Mouse (Mus musculus) liver, postnatal 0 days (tissue): ENCODE measurements around the gene Cenpa. TPM values are rescaled to one million over a fixed set of nuclear protein-coding genes. Genes with fewer than 3 reads are reported as not detected.

Source experiments
- ATAC-seq: fragments of 200-750 bp; cut with Nextera tagmentation; 2 replicates; pipeline ENCODE4 v1.8.0; 2017; ENCODE audit warnings: mild to moderate bottlenecking, moderate library complexity
- DNase-seq: peaks from one replicate; pipeline ENCODE4 v3.0.0-alpha.2; 2016
- H3K27ac ChIP-seq: fragments of 300-500 bp; sonication (generic); 2 replicates; pipeline ENCODE4 v1.5.1; 2014; ENCODE audit warnings: antibody characterized with exemption, moderate library complexity, mild to moderate bottlenecking, low read depth
- H3K27me3 ChIP-seq: fragments of 300-500 bp; sonication (generic); 2 replicates; pipeline ENCODE4 v1.6.1; 2014; ENCODE audit warnings: low read length, control low read depth, mixed read lengths; ENCODE audit not compliant: insufficient read depth
- H3K36me3 ChIP-seq: fragments of 300-500 bp; sonication (generic); replicated peaks from 2 replicates; pipeline ENCODE4 v1.6.1; 2014; ENCODE audit warnings: mild to moderate bottlenecking, control low read depth, low read length, moderate library complexity, mixed read lengths; ENCODE audit not compliant: insufficient read depth
- H3K4me1 ChIP-seq: fragments of 300-500 bp; sonication (generic); 2 replicates; pipeline ENCODE4 v1.6.1; 2014; ENCODE audit warnings: antibody characterized with exemption, mild to moderate bottlenecking, control low read depth; ENCODE audit not compliant: insufficient read depth
- H3K4me2 ChIP-seq: fragments of 300-500 bp; sonication (generic); 2 replicates; pipeline ENCODE4 v1.6.1; 2014; ENCODE audit warnings: low read depth, mild to moderate bottlenecking, low read length, moderate library complexity, mixed read lengths
- H3K4me3 ChIP-seq: fragments of 300-500 bp; sonication (generic); 2 replicates; pipeline ENCODE4 v1.5.1; 2014; ENCODE audit warnings: low read depth, low read length
- H3K9ac ChIP-seq: fragments of 300-500 bp; sonication (generic); replicated peaks from 2 replicates; pipeline ENCODE4 v1.6.1; 2014; ENCODE audit warnings: mild to moderate bottlenecking, moderate library complexity
- H3K9me3 ChIP-seq: fragments of 300-500 bp; sonication (generic); 2 replicates; pipeline ENCODE4 v1.6.1; 2016; ENCODE audit warnings: mild to moderate bottlenecking, control low read depth, low read length, mixed read lengths
- CTCF ChIP-seq: sonication (generic); IDR thresholded peaks from 2 replicates; pipeline ENCODE4 v1.5.1; 2016; ENCODE audit warnings: antibody characterized with exemption, low read depth
- EP300 ChIP-seq: IDR thresholded peaks from 2 replicates; pipeline ENCODE4 v1.6.1; 2016; ENCODE audit warnings: antibody characterized with exemption, low read depth, mild to moderate bottlenecking
- WGBS: fragments of 180-500 bp; shearing (Covaris S2); extraction: QIAGEN DNeasy Blood & Tissue Kit; methylation state at CpG from one replicate; pipeline ENCODE4 v1.1.7; 2014; ENCODE audit not compliant: insufficient replicate concordance; 5-methylcytosine and 5-hydroxymethylcytosine counted together
- polyA plus RNA-seq: library from polyadenylated mRNA; unstranded; fragments of >200 nt; fragmentation: Nextera tagmentation; extraction: Ambion mirVana; gene quantifications from 2 replicates; pipeline ENCODE4 v1.2.1, GENCODE M21; 2015

Gene Cenpa
- 135 and 145 TPM in 2 replicates for polyA plus RNA-seq

DNA sequence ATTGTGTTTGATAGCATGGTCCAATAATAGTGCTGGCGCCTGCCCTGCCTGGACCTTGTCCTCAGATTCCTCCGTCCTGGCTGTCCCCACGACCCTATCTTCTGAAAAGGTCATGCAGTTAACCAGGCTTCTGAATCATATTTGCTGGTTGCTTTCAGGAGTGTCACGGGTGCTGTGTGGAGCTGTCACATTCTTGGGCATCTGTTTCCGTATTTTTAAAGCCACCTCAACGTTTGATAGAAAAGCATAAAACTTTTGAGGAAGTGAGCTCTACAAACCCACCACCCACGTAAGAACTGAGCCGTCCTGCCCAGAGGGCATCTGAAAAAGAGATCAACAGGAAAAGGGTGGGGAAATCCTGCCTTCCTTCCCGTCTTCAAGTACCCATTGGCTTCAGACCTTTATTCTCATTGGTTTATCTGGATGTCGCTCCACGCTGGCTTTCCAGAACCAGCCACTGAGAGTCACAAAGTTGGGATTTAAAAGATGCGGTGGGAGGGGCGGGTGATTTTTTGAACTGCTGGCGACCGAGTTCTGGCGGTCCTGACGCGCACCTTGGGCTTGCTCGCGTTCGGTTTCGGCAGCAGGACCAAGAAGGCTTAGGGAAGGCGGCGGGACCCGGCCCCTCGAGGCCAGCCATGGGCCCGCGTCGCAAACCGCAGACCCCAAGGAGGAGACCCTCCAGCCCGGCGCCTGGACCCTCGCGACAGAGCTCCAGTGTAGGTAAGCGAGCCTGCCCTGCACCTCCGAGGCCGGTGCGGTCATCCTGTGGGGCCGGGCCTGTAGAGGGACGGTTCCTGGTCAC is at the start of gene Cenpa:
TSS of gene Cenpa (plus strand) at position 387 of the 805 bp plus-strand sequence.
- peak within 1 kb of the TSS; percentile 68 for H3K4me2 ChIP-seq
- H3K27ac ChIP-seq: peak within 1 kb of the TSS; percentile 95
- H3K9me3 ChIP-seq: no peaks in the 10 kb centered on the region
- DNase-seq (peak; percentile 91), ATAC-seq (peak; percentile 93)
- H3K4me1 ChIP-seq: peaks cover 22% of the 10 kb centered on the region
- H3K36me3 ChIP-seq: peaks cover 26% of the 10 kb centered on the region
- under 1% methylated on average over 40 of the region's 40 CpGs for WGBS
- H3K9ac ChIP-seq: peak within 1 kb of the TSS; percentile 96
- TF ChIP-seq EP300: peak; percentile 70
- TF ChIP-seq CTCF: no peak
- no peaks in the 10 kb centered on the region for H3K27me3 ChIP-seq
- H3K4me3 ChIP-seq: peak within 1 kb of the TSS; percentile 94

DNA sequence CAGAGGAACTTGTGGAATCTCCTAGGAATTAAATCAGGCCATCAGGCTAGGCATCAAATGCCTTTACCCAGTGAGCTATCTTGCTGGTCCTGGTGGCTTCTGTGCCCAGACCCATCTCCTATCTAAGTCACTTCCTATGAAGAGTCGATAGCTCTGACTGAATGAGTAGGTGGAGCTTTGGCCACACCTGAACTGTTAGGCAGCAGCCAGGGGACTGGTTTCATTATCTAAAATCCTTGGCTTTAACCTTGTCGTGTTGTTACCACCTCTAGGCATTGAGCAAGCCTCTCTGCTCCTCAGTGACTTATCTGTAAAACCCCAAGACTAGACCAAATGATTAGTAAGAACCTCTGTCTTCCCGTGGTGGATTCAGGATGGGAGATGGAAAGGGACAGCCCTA is 49.2 kb upstream of the Cenpa start:
- ATAC-seq (peak; percentile 57), DNase-seq (no peak)
- Histone ChIP-seq H3K9ac (peak overlapping the region; percentile 41; the same call in 1 of the 2 replicates), H3K4me3 (no peak overlapping the region), H3K9me3 (no peaks in the 10 kb centered on the region), H3K4me2 (peak overlapping the region; percentile 47), H3K27ac (peak overlapping the region; percentile 86), H3K4me1 (peaks cover 29% of the 10 kb centered on the region), H3K27me3 (peaks cover 20% of the 10 kb centered on the region), H3K36me3 (no peaks in the 10 kb centered on the region)
- TF ChIP-seq CTCF (no peak), EP300 (no peak)
- WGBS: 9% methylated on average over 3 of the region's 3 CpGs

GRCm38 (mm10) chr5:30617851-30618250 is 48.7 kb upstream of the Cenpa start:
- Histone ChIP-seq H3K4me2 (peak overlapping the region; percentile 47), H3K4me1 (peaks cover 34% of the 10 kb centered on the region), H3K27me3 (peaks cover 25% of the 10 kb centered on the region), H3K27ac (peak overlapping the region; percentile 86), H3K4me3 (no peak overlapping the region), H3K36me3 (no peaks in the 10 kb centered on the region), H3K9me3 (no peaks in the 10 kb centered on the region), H3K9ac (peak overlapping the region; percentile 41; the same call in 1 of the 2 replicates)
- DNase-seq: peak; percentile 82
- ATAC-seq: peak; percentile 81
- WGBS: 34% methylated on average over 11 of the region's 11 CpGs
- TF ChIP-seq EP300 (no peak; the same call in 1 of the 2 replicates), CTCF (no peak)

GRCm38 (mm10) chr5:30618376-30619003 is 48.1 kb upstream of the Cenpa start:
- Histone ChIP-seq H3K4me2 (no peak overlapping the region), H3K9me3 (no peaks in the 10 kb centered on the region), H3K27me3 (peaks cover 30% of the 10 kb centered on the region), H3K9ac (no peak overlapping the region), H3K36me3 (no peaks in the 10 kb centered on the region), H3K4me3 (no peak overlapping the region), H3K4me1 (peaks cover 36% of the 10 kb centered on the region), H3K27ac (peak overlapping the region; percentile 86)
- TF ChIP-seq EP300 (no peak), CTCF (no peak)
- DNase-seq (peak; percentile 23), ATAC-seq (peak; percentile 38; the same call in 1 of the 2 replicates)
- 64% methylated on average over 8 of the region's 8 CpGs for WGBS

- Histone ChIP-seq H3K36me3 (no peaks in the 10 kb centered on the region), H3K27ac (no peak overlapping the region), H3K9me3 (no peaks in the 10 kb centered on the region), H3K4me2 (no peak overlapping the region), H3K4me3 (no peak overlapping the region), H3K9ac (no peak overlapping the region), H3K27me3 (peaks cover 30% of the 10 kb centered on the region), H3K4me1 (peaks cover 31% of the 10 kb centered on the region)
- 76% methylated on average over 2 of the region's 2 CpGs for WGBS
- TF ChIP-seq CTCF (no peak), EP300 (no peak)
- no peak for DNase-seq
- ATAC-seq: no peak
Observed at GRCm38 (mm10) chr5:30619211-30619610, 47.4 kb upstream of the Cenpa start.

DNA sequence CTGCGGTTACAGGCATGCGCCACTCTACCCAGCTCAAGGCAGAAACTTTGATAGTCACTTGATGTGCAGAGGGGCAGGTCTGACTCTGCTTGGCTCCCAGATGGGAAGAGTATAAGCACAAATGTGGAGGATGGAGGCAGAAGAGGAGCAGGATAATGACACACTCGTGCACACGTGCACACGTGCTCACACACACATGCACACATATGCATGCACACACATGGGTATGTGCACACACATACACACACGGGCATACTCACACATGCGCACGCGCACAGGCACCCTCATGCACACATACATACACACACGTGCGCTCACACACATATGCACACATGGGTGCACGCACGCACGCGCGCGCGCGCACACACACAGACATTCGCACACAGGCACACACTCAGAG is 46.0 kb upstream of the Cenpa start:
- 90% methylated on average over 20 of the region's 20 CpGs for WGBS
- H3K9ac ChIP-seq: no peak overlapping the region
- no peak overlapping the region for H3K4me3 ChIP-seq
- H3K4me2 ChIP-seq: no peak overlapping the region
- ATAC-seq (no peak), DNase-seq (no peak)
- peaks cover 30% of the 10 kb centered on the region for H3K27me3 ChIP-seq
- no peak overlapping the region for H3K27ac ChIP-seq
- no peak for TF ChIP-seq CTCF
- TF ChIP-seq EP300: no peak
- H3K4me1 ChIP-seq: peaks cover 28% of the 10 kb centered on the region
- no peaks in the 10 kb centered on the region for H3K36me3 ChIP-seq
- no peaks in the 10 kb centered on the region for H3K9me3 ChIP-seq
